Mouse (Mus musculus): ENCODE measurements around the gene Me1.

Gene Me1

DNA sequence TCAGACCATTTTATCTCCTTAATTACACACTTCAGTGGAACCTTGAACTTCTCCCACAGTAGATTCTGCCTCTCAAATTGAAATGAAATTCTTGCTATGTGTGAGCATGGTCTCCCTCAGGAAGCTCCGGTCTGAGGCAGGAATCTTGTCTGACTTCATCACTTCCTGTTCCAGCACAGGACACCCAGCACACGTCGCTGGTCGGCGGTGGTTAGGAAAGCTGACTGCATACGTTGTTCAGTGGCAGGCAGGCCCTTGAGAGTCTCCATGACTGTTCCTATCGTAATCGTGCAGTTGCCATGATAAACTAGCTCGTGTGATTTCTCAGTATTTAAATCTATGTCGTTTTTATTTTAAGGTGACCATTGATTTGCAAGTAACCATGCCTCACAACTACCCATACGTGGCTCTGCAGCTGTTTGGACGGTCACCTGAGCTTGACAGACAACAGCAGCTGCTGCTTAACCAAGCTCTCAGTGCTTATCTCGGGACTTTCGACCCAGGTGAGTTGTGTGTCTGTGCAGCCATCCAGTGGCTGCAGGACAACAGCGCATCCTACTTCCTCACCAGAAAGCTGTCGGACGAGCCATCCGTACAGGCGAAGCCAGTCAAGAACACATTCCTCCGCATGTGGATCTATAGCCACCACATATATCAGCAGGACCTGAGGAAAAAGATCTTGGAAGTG is 122.0 kb downstream of the Me1 start:
- no peak for DNase-seq (ENCODE audit: low read depth, low spot score)
- no peaks in the 10 kb centered on the region for H3K27me3 ChIP-seq (ENCODE audit: control insufficient read depth, insufficient read depth, low read length, poor library complexity, severe bottlenecking)
- no peaks in the 10 kb centered on the region; the same call in 1 of the 2 replicates for H3K36me3 ChIP-seq (ENCODE audit: control insufficient read depth, insufficient read depth, low read length, poor library complexity, severe bottlenecking)

DNA sequence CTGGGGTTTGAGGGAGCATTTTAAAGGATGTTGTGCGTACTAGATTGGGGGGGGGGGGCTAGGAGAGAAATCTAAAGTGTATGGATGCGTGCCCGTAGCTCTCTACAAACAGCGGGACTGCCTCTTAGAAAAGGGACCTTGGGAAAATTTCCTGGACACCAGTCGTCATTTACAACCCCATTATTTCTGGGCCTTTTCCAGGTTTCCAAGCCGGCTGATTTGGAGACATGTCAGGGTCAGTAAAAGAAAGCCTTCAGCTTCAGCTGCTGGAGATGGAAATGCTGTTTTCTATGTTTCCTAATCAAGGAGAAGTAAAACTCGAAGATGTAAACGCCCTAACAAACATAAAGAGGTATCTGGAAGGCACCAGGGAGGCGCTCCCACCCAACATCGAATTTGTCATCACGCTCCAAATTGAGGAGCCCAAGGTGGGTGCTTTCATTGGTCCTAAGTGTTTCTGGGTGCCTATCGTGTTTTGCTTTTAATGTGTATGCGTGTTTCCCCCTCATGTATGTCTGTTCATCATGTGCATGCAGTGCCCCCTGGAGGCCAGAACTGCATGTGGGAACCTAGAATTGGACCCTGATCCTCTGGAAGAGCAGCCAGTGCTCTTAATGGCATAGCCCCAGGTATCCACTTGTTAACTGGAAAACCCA is 123.0 kb downstream of the Me1 start:
- peak; percentile 89 for DNase-seq (ENCODE audit: low read depth, low spot score)
- H3K27me3 ChIP-seq (ENCODE audit: control insufficient read depth, insufficient read depth, low read length, poor library complexity, severe bottlenecking), result no peaks in the 10 kb centered on the region
- H3K36me3 ChIP-seq (ENCODE audit: control insufficient read depth, insufficient read depth, low read length, poor library complexity, severe bottlenecking), result no peaks in the 10 kb centered on the region; the same call in 1 of the 2 replicates

DNA sequence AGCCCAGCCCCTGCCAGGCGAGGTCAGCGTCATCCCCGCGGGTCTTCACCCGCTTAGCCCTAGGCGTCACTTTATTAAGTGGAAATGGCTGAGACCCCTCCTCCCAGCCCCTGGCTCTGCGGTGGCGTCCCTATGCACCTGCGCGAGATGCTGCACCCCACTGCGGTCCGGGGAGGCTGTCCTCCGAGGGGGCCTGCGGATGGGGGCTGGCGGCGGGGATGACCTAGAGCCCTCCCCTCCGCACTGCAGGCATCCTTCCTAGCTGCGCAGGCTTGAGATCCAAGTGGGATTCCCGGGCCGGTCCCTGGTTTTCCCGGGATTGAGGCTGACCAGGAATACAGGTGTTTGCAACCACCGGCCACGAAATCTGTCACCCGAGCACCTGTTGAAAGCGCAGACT is 123.6 kb downstream of the Me1 start:
- Histone ChIP-seq H3K36me3 (ENCODE audit: control insufficient read depth, insufficient read depth, low read length, poor library complexity, severe bottlenecking) (no peaks in the 10 kb centered on the region; the same call in 1 of the 2 replicates), H3K27me3 (ENCODE audit: control insufficient read depth, insufficient read depth, low read length, poor library complexity, severe bottlenecking) (no peaks in the 10 kb centered on the region)
- DNase-seq (ENCODE audit: low read depth, low spot score), result no peak

DNA sequence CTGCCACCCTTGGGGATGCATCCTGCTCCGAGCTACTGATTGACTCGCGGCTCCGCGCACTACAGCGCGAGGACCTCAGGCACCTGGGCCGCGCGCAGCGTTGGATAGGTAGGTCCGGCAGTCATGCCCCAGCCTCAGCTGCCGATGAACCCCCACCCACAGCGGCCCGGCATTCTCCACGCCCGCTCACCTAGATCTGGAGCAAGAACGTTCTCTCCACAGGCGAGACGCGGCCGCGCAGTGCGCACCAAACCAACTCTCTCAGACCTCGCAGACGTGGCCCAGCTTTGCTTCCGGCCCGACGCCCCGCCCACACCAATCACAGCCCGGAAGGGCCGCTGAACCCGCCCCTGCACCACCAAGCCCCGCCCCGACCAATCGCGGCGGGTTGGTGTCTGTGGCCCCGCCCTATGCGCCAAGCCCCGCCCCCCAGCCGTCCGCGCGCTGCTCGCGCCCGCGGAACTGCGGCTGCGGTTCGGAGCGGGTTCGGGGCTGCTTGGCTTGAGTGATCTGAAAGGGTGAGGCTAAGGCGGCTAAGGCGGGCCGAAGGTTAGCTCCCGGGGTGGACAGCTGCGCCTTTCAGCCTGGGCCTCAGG is 124.1 kb downstream of the Me1 start, which contains the start of the genes Pgm3 and Rwdd2a:
TSS of gene Pgm3 (minus strand) at position 303 of the 596 bp plus-strand sequence.
TSS of gene Rwdd2a (plus strand) at position 452 of the 596 bp plus-strand sequence.
- DNase-seq (ENCODE audit: low read depth, low spot score), result peak; percentile 97
- Histone ChIP-seq H3K27me3 (ENCODE audit: control insufficient read depth, insufficient read depth, low read length, poor library complexity, severe bottlenecking) (no peaks in the 10 kb centered on the region), H3K36me3 (ENCODE audit: control insufficient read depth, insufficient read depth, low read length, poor library complexity, severe bottlenecking) (no peaks in the 10 kb centered on the region; the same call in 1 of the 2 replicates)

DNA sequence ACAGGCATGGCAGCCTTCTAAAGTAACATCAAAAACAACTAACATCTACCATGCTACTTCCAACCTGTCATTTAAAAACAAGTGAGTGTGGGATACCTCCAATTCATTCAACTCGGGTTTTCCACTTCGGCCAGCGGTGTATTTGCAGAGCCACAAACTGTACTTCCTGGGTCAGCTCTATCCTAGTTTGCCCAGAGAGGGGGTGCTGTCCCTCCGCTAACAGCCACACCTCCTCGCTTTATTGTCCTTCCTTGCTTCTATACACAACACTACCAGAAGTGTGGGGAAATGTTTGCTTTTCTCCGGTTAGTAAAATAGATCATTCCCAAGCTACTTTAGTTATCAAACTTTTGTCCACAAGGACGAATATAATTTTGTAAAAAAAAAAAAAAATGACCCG is 124.8 kb downstream of the Me1 start:
- no peaks in the 10 kb centered on the region for H3K27me3 ChIP-seq (ENCODE audit: control insufficient read depth, insufficient read depth, low read length, poor library complexity, severe bottlenecking)
- no peaks in the 10 kb centered on the region; the same call in 1 of the 2 replicates for H3K36me3 ChIP-seq (ENCODE audit: control insufficient read depth, insufficient read depth, low read length, poor library complexity, severe bottlenecking)
- no peak for DNase-seq (ENCODE audit: low read depth, low spot score)

DNA sequence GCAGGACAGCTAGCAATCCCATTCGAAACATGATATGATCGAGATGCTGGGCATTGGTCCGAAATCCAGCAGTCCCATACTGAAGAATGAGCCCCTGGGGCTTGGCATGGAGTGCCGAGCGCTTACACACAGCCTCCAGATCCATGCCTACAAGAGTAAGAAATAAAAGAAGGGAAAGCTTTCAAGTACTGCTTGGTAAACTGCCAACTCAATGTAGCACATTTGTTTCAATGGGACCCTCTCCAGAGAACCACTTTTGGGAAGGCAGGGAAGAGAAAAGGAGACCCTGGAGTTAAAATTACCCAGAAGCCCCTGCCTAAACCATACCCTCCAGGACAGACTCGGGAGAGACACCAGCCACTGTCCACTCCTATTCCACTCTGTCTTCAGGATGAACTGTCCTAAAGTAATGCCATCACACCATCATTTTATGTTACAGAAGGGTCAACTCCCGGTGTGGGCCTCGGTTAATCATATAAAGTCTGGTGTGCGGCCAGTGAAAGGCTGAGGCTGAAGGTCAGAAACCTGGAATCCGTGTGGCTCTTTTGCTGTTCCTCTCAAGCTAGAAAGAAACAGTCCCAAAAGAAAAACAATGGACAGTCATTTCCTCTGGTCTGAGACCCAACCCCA is 125.4 kb downstream of the Me1 start:
- H3K36me3 ChIP-seq (ENCODE audit: control insufficient read depth, insufficient read depth, low read length, poor library complexity, severe bottlenecking), result no peaks in the 10 kb centered on the region; the same call in 1 of the 2 replicates
- H3K27me3 ChIP-seq (ENCODE audit: control insufficient read depth, insufficient read depth, low read length, poor library complexity, severe bottlenecking), result no peaks in the 10 kb centered on the region
- DNase-seq (ENCODE audit: low read depth, low spot score), result no peak

DNA sequence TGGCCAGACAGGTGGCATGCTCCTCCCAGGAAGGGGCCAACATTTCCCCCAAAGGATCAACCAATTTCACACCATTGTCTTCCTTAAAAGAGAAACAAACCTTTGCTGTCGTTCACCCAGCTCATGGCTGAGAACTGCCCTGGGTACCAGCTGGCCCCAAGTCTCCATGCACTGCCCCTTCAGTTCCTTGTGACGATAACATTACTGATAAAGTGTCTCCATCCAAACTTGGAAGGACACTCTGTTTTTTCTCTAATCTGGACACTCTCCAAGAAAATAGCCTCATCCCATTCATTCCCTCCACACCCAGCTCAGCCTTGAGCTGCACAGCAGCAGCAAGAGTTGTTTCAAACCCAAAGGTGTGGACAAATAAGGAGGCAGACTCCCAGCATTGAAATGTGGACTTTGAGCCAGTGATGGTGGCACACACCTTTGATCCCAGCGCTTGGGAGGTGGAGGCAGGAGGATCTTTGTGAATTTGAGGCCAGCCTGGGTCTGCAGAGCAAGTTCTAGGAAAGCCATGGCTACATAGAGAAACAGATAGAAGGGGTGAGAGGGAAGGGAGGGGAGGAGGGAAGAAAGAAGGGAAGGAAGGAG is 126.3 kb downstream of the Me1 start:
- Histone ChIP-seq H3K36me3 (ENCODE audit: control insufficient read depth, insufficient read depth, low read length, poor library complexity, severe bottlenecking) (no peaks in the 10 kb centered on the region; the same call in 1 of the 2 replicates), H3K27me3 (ENCODE audit: control insufficient read depth, insufficient read depth, low read length, poor library complexity, severe bottlenecking) (no peaks in the 10 kb centered on the region)
- DNase-seq (ENCODE audit: low read depth, low spot score), result no peak

DNA sequence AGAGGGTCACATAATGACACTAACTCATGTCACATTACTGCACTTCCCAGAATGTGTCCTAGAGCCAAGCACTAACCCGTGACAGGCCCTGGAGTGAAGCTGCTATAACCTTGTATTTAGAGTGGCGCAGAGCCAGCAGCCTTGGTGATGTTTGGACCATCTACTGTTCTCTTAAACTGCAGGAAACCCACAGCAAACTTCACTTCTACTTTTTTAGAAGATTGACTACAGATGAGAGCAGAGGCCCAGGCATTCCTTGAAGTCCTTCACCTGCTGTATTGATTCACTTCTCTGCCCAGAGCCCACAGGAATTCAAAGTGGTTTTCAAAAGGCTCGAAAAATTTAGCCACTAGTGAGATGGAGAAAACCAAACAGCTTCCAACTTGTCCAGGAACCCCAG is 135.2 kb downstream of the Me1 start:
- Histone ChIP-seq H3K36me3 (ENCODE audit: control insufficient read depth, insufficient read depth, low read length, poor library complexity, severe bottlenecking) (0 out of 2 replicates have a peak, but pooled peaks cover 2% of the 10 kb centered on the region), H3K27me3 (ENCODE audit: control insufficient read depth, insufficient read depth, low read length, poor library complexity, severe bottlenecking) (no peaks in the 10 kb centered on the region)
- DNase-seq (ENCODE audit: low read depth, low spot score), result no peak

DNA sequence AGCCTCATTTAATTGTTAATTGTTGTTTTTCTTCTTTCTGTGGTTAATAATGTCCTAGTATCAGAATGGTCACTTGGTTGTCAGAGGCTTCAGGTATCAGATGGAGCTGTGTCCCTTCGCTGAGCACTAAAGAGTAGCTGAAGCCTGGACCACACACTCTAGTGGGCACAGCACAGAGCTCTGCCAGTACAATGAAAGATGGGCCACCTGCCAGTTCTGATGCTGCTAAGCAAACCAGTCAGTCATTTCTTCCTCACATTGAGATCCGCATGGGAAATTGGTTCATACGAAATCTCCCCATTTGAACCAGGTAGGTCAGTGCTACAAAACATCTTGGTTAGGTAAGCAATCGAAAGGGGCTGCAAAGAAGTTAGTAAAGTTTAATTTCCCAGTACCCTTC is 141.1 kb downstream of the Me1 start:
- Histone ChIP-seq H3K36me3 (ENCODE audit: control insufficient read depth, insufficient read depth, low read length, poor library complexity, severe bottlenecking) (peaks cover 11% of the 10 kb centered on the region), H3K27me3 (ENCODE audit: control insufficient read depth, insufficient read depth, low read length, poor library complexity, severe bottlenecking) (no peaks in the 10 kb centered on the region)
- DNase-seq (ENCODE audit: low read depth, low spot score), result no peak

DNA sequence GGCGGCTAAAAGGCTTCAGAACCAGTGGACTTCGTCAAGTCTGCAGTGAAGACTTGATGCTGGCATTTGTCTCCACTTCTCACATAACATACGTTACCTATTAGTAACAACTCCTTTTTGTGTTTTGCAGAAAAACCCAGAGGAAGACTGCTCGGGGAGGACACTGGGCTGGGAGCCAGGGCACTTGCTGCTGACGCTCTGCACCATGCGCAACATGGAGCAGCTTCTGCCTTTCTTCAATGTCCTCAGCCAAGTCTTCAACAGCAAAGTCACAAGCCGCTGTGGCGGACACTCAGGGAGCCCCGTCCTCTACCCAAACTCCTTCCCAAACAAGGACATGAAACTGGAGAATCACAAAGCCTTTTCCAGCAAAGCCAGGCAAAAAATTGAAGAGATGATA is 141.9 kb downstream of the Me1 start:
- no peak for DNase-seq (ENCODE audit: low read depth, low spot score)
- peaks cover 11% of the 10 kb centered on the region for H3K36me3 ChIP-seq (ENCODE audit: control insufficient read depth, insufficient read depth, low read length, poor library complexity, severe bottlenecking)

DNA sequence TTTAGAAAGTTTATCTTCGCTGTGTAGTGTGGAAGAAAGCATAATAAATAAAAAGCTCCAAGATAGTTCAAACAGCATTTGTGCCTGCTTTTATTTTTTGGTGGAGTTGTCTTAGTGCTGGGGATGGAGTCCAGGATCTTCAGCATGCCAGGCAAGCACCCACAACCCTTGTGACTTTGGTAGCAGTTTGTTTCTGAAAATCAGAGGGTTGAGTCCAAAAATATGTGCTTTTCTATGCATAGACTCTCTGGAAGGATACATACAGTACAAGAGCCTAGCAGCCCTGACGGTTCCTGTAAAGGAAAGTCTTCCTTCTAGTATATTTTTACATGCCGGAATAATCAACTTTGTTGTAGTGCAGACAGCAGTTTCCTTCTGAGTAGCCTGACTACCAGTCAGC is 145.0 kb downstream of the Me1 start:
- H3K27me3 ChIP-seq (ENCODE audit: control insufficient read depth, insufficient read depth, low read length, poor library complexity, severe bottlenecking), result no peaks in the 10 kb centered on the region
- no peak for DNase-seq (ENCODE audit: low read depth, low spot score)

More for the DNA sequence above, 141.9 kb downstream of the Me1 start:
- H3K27me3 ChIP-seq (ENCODE audit: control insufficient read depth, insufficient read depth, low read length, poor library complexity, severe bottlenecking), result no peaks in the 10 kb centered on the region

DNA sequence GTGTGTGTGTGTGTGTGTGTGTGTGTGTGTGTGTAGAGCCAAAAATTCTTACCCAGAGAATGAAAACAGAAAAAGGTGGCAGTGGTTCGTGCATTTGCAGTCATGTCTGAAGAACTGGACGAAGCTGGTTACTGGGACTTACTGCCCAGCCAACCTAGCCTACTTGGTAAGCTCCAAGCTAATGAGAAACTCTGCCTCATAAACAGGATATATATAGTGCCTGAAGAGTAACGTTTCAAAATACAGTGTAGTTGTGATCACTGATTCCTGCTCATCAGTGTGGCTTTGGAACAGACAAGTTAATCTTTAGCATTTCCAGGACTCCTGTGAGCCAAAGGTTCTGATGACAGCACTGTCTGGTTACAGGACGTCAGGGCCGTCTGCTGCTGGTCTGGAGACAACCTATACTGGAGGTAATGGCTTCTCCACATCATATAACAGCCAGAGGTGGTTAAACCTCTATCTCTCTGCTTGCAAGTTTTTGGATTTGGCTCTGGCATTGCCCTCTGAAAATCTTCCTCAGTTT is 146.1 kb downstream of the Me1 start:
- no peaks in the 10 kb centered on the region for H3K27me3 ChIP-seq (ENCODE audit: control insufficient read depth, insufficient read depth, low read length, poor library complexity, severe bottlenecking)
- DNase-seq (ENCODE audit: low read depth, low spot score), result no peak
- H3K36me3 ChIP-seq (ENCODE audit: control insufficient read depth, insufficient read depth, low read length, poor library complexity, severe bottlenecking), result peaks cover 8% of the 10 kb centered on the region

More for the DNA sequence above, 145.0 kb downstream of the Me1 start:
- H3K36me3 ChIP-seq (ENCODE audit: control insufficient read depth, insufficient read depth, low read length, poor library complexity, severe bottlenecking), result peaks cover 8% of the 10 kb centered on the region

DNA sequence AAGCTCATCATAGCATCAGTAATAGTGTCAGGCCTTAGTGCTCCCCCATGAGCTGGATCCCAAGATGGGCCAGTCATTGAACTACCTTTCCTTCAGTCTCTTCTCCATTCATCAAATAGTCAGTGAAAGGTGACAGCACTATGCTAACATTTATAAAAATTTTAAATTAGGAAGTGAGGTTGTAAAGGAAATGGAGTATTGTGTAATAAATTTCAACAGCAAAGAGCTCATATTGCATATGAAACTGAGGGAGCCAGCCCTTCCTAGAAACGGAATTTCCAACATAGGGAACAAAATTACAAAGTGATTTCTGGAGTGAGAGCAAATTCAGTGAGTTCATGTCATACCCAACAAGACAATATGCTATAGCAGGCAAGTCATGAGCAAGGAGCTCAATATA is 151.2 kb downstream of the Me1 start:
- DNase-seq (ENCODE audit: low read depth, low spot score), result no peak

DNA sequence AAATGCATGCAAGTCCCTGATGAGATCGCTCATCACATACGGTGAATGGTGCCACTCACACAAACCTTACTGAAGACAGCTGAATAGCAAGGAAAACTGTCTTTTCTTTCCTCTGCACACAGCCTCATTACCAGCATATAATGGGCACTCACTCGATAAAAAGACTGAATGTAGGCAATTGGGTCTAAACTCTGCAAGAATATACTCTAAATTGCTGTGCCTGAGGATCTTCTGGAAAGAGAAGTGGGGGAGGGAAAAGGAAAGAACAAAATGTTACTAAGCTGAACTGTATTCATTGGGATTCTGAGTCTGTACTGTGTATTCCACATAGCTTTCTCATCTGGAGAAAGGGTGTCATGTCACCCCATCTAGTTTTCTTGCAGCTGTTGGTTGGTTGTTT is 152.3 kb downstream of the Me1 start:
- H3K36me3 ChIP-seq (ENCODE audit: control insufficient read depth, insufficient read depth, low read length, poor library complexity, severe bottlenecking), result peaks cover 8% of the 10 kb centered on the region
- no peak for DNase-seq (ENCODE audit: low read depth, low spot score)

More for the DNA sequence above, 151.2 kb downstream of the Me1 start:
- H3K27me3 ChIP-seq (ENCODE audit: control insufficient read depth, insufficient read depth, low read length, poor library complexity, severe bottlenecking), result no peaks in the 10 kb centered on the region
- peaks cover 8% of the 10 kb centered on the region for H3K36me3 ChIP-seq (ENCODE audit: control insufficient read depth, insufficient read depth, low read length, poor library complexity, severe bottlenecking)

More for the DNA sequence above, 152.3 kb downstream of the Me1 start:
- no peaks in the 10 kb centered on the region for H3K27me3 ChIP-seq (ENCODE audit: control insufficient read depth, insufficient read depth, low read length, poor library complexity, severe bottlenecking)

Measured in splenic B cell, adult 2 months (primary cell).